Mouse (Mus musculus): ENCODE measurements around the gene Ccr8.
"Not testable (repeated sequence)": the region's sequence is repeated elsewhere in the genome, so short reads cannot be mapped to it uniquely, and the experiment has no call there.

Gene Ccr8

DNA sequence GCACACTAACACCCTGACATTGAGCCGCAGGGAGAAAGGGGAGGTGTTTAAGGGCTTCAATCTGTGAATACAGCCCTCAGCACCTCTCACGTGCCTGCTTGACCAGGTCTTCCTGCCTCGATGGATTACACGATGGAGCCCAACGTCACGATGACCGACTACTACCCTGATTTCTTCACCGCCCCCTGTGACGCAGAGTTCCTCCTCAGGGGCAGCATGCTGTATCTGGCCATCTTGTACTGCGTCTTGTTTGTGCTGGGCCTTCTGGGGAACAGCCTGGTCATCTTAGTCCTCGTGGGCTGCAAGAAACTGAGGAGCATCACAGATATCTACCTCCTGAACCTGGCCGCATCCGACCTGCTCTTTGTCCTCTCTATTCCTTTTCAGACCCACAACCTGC is 1.8 kb downstream of the Ccr8 start:
- peak; percentile 5 for DNase-seq

DNA sequence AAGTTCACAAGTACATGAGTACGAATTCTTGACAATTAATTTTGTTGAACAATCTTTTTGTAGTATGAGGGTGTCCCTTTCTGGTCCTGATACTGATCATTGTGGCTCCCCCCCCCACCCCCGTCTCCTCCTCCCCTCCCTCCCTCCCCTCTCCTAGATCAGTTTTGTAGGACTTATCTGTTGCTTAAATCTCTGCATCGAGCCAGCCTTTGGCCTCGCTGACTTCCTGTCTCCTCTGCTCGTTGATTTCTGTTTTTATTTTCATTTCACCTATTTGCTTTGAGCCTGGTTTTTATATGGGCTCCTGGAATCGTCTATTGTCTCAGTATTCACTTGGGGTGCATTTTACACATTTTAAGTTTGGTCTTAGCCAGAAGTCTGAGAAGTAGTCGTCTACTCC is 4.0 kb downstream of the Ccr8 start:
- DNase-seq = peak; percentile 8

DNA sequence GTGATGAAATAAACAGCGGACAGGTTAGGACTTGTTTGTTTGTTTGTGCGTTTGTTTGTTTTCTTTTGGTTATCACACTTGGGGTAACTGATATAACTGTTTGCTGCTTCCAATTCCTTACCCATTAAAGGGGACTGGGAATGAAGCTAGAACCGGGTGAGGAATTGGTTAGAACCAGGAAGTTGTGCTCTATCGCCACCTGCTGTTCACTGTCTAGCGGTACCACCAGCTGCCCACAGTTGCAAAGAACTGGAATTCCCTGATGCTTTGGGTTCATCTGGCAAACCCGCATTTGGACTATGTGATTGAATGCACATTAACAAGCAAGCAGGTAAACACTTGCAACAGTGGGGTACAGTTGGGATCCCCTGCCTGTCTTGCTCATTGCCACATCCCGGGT is 6.8 kb downstream of the Ccr8 start:
- peak; percentile 80 for DNase-seq

GRCm38 (mm10) chr9:120099304-120099703 is 7.4 kb downstream of the Ccr8 start:
- DNase-seq = no peak

- DNase-seq = no peak
These were observed 9.3 kb downstream of the Ccr8 start for GRCm38 (mm10) chr9:120101165-120101564.

GRCm38 (mm10) chr9:120108953-120109352 is 17.0 kb downstream of the Ccr8 start:
- not testable (repeated sequence) for DNase-seq

DNA sequence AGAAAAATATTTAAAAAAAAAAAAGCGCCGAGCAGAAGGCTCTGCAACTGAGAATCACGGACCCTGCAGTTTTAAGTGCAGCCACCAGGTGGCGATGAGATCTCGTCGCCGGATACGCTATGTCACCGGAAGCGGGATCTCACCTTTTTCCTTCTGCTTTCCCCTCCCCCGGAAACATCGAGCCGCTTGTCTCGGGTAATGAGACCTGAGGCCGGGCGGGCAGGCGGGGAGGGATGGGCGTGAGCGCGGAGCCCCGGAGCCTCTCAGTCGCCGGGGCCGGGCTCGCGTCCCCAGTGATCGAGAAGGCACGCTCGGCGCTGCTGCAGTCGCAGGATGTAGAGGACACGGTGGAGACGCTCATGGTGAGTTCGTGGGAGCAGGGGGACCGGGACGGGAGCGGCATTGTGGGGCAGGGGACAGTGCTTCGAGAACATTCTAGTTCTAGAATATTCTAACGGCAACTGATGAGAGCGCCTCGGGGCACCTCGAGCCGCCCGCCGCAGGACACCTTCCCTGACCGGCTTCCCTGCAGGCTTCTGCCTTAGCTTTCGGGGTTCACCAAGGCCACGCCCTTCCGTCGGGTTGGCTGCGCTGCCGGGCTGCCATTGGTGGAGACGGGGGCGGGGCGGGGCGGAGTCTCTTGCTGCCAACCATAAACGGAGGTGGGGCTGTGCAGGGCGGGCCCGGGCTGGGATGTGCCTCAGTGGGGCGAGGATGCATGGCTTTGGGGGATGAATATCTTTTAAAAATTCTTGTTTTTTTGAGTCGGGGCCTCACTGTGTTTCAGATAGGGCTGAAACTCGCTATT is 18.5 kb downstream of the Ccr8 start, which contains the start of gene Slc25a38:
Slc25a38 (plus strand) TSS at position 164 of the 808 bp plus-strand sequence.
- DNase-seq = peak; percentile 99

GRCm38 (mm10) chr9:120111156-120111945 is 19.4 kb downstream of the Ccr8 start:
- no peak for DNase-seq

- no peak for DNase-seq
These were observed 20.6 kb downstream of the Ccr8 start for GRCm38 (mm10) chr9:120112472-120112871.

DNA sequence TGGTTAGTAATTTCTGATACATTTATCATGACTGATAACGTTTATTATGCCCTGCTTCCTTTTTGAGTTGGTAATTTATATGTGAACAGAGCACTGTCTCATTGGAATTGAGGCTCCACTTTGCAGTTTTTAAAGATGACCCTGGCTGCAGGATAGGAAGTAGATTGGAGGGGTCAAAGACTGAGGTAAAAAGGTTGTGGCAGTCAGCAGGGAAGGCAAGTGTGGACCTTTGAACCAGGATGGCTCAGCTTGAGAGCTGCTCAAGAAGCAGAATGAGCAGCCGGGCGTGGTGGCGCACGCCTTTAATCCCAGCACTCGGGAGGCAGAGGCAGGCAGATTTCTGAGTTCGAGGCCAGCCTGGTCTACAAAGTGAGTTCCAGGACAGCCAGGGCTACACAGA is 21.5 kb downstream of the Ccr8 start:
- no peak for DNase-seq

DNA sequence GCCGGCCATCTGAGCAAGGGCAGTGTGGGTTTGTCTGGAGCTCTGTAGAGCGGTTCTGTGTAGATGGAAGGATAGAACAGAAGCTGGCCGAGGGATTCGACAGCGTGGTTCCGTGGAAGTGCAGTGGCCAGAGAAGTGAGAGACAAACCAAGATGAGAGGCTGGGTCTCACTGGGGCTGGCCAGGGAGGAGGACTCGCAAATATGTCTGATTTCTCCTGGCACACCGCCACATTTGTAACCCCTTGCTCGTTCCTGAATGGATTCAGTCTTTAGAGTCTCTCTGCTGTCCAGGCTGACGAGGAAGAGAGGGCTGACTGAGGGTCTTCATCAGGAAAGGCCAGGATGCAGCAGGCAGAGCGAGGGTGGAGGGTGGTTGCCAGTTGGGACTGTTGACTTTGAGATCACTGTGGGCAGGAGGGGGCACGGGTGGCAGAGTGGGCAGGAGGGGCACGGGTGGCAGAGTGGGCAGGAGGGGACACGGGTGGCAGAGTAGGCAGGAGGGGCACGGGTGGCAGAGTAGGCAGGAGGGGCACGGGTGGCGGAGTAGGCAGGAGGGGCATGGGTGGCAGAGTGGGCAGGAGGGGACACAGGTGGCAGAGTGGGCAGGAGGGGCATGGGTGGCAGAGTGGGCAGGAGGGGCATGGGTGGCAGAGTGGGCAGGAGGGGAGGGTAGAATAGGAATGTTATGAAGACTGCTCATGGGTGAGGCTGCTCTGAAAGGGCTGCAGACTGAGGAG is 22.3 kb downstream of the Ccr8 start:
- no peak for DNase-seq

GRCm38 (mm10) chr9:120114789-120115151 is 22.9 kb downstream of the Ccr8 start:
- no peak for DNase-seq

GRCm38 (mm10) chr9:120115580-120115979 is 23.7 kb downstream of the Ccr8 start:
- DNase-seq = no peak

DNA sequence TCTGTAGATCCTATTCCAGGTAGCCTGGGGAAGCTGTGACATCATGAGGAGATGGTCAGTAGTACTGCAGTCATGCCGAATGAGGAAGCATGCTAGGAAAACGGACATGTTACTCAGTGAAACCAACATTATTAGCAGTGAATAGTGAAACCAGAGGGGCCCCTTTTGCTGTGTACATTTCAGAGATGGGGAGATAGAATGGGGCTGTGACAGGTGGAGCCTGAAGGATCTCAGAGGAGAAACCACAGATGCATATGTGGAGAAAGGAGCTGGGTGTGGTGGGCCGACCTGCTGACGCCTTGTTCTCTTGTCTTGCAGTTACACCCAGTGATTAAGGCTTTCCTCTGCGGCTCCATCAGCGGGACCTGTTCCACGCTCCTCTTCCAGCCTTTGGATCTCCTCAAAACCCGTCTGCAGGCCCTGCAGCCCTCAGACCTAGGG is 24.3 kb downstream of the Ccr8 start:
- no peak for DNase-seq

DNA sequence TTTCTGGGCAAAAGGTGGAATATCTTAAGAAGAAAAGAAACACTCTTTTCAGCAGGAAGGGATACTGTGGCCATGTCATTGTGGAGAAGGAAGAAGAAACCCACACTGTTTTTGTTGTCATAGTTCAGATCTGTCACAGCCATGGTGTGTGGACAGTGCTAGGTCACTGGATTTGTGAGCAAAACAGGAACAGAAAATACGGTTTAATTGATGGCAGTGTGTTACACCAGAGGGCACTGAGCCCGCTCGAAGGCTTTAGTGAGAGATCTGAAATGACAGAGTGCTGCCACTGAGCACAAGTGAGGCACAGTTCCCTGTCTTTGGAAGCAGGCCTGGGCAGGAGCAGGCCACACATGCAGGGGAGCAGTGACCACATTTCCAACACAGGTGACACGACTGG is 26.3 kb downstream of the Ccr8 start:
- no peak for DNase-seq

DNA sequence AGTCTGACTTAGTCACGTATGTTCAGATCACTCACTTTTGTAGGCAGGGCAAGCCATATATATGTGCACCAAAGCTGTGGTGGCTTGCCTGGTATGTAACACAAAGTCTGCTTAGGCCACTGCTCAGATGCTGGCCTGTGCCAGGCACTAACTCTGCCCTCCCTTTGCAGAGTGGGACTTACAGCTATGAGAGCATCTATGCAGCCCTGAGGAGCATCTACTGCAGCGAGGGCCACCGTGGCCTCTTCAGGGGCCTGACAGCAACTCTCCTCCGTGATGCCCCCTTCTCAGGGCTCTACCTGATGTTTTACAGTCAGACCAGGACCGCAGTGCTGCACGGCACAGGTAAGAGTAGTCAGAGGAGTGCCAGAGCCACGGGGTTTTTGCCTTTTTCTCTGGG is 28.6 kb downstream of the Ccr8 start:
- no peak for DNase-seq

DNA sequence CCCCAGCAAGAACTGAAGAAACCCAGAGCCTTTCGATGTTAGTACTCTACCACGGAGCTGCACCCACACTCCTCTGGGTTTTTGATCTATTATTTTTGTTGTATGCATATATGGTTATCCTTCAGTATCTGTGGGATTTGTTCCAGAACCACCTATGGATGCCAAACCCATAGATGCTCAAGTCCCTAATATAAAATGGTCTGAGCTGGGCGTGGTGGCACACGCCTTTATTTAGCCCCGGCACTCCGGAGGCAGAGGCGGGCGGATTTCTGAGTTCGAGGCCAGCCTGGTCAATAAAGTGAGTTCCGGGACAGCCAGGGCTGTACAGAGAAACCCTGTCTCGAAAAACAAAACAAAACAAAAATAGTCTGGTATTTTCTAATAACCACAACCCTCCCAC is 35.0 kb downstream of the Ccr8 start:
- DNase-seq = no peak

DNA sequence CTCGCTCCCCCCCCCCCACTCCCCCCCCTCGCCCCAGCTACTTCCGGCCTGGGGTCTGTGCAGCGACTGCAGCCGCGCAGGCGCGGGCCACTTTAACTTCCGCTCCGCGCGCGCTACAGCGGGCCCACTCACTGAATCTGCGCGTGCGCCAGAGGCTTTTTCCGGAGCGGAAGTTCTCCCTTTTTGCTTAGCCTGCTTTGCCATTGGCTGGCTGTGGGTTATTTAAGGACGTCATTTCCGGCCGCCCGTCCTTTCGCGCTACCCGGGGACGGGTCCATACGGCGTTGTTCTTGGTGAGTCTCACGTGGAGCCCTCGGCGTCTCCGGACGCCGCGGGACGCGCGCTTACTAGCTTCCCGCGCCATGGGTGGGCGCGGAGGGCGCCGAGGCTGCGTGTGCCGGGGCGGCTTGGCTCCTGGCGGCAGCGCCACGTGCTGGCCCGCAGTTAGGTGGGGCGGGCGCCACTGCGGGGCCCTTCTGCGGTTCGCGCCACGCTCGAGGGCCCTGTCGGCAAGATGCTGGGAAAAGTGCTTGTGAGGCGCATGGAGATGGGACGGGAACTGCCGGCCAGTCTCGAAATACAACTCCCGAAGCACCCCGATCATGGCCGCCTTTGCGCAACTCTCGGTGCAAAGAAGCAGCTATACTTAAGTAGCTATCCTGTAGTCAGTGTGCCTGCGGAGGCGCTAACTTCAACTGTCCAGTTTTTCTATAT is 35.8 kb downstream of the Ccr8 start, which contains the start of gene Rpsa:
Rpsa (plus strand) TSS at position 152 of the 714 bp plus-strand sequence.
- DNase-seq = peak; percentile 96

DNA sequence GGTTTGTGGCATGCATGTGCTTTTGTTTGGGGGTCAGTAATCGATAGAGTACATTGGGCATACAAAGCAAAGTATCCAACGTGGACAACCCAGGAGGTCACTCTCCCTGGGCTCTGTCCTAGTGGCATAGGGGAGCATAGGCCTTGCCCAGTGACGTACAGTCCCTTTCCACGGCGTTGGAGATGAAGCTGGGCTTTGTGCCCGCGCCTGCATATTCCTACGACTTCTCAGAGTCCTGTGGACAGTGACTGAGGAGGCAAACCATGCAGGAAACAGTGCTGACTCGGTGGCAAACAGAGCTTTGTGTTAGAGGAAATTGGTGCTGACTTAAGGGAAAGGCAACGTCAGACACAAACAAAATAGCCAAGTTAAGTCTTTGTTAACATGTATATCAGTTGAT is 37.4 kb downstream of the Ccr8 start:
- DNase-seq = no peak

DNA sequence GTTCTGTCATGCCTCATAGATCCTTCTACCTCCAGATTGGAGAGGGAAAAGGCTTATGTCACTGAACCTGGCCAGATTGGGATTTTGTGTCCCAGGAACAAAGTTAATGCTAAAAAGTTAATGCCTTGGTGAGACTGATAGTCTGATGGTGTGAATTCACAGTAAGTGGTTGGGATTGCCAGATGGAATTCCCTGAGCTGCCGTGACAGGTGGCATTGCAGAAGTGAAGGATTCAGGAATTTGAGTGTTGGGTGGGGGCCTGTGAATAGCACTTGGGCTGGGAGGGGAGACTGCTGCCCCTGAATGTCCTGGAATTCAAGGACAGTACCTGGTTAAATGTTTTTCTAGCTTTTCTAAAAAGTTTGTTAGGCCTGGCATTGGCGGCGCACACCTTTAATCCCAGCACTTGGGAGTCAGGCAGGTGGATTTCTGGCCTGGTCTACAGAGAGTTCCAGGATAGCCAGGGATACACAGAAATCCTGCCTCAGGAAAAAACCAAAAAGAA is 39.9 kb downstream of the Ccr8 start:
- no peak for DNase-seq

DNA sequence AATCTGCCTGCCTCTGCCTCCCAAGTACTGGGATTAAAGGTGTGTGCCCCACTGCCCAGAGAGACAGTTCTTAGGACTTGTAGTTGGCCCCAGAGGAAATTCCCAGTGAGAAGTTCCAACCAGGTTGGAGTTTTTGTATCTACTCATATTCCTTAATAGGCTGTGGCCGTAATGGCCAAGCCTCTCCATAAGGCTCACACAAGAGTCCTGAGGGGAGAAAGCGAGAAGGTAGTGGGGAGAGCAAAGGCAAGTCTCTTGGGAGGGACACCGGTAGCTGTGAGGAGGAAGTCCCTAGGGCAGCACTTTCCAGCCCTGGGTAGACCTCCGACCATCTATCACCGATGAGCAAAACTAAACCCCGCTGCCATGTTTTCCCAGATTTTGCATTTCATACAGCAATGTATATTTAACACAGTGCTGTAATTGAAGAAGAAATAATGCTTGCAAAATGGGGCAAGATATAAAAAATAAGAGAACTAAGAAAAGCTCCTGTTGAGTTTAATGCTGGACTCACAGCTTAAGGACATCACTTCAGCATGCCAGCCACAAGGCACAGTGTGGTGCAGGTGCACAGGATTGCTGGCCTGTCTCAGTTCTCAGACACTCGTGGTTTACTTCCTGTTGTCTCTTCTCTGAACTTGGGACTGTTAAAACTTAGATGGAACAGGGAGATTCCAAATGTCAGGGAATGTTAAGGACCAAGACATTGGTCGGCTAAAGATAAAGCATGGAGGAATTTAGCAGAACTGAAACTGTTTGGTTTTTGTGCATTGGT is 41.3 kb downstream of the Ccr8 start:
- DNase-seq = no peak

All from thymus, postnatal 4 days (tissue).